In the genomic region with DNA sequence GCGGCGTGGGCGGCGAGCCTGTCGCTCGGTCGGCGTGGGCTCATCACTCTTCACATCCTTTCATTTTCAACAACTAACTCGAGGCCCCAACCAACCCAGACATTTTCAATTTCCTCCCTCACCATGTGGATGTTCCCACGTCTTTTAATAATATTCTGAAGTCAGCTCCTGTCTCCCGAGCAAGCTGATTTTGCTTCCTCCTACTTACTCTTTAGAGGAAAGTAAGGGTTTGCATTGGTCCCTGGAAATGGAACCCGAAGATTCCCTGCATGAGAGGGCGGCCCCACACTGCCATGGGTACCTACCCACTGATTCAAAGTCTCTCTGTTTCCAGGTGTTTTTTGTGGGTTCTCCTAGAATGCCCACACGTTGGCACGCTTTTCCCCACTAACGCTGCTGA, we compare ENCODE assay signal across 8 mouse cellular contexts.
A peak's percentile ranks its signal among the peaks of the same experiment; 100 is the strongest.
DNase-seq lines count a peak whose midpoint lies in the region; ATAC-seq and TF ChIP-seq lines count a peak whose summit lies in the region.

No protein-coding gene starts in this region.

- no peak overlapping the region for H3K27ac ChIP-seq in heart, embryonic 15.5 days
- H3K27ac ChIP-seq in heart, embryonic 11.5 days (ENCODE audit: low read depth, low read length) = no peak overlapping the region
- H3K27ac ChIP-seq in limb, embryonic 14.5 days (replicated peaks; ENCODE audit: low read depth, low read length) = no peak overlapping the region

- no peaks in the 10 kb centered on the region for H3K36me3 ChIP-seq in heart, embryonic 15.5 days
- no peaks in the 10 kb centered on the region for H3K36me3 ChIP-seq in heart, embryonic 11.5 days (ENCODE audit: control insufficient read depth, insufficient read depth, low read length)
- no peaks in the 10 kb centered on the region for H3K36me3 ChIP-seq in limb, embryonic 14.5 days (ENCODE audit: control insufficient read depth, insufficient read depth, low read length)

- peak overlapping the region; percentile 51 for H3K4me2 ChIP-seq in heart, embryonic 15.5 days
- no peak overlapping the region; the same call in 1 of the 2 replicates for H3K4me2 ChIP-seq in heart, embryonic 11.5 days
- peak overlapping the region; percentile 22 for H3K4me2 ChIP-seq in limb, embryonic 14.5 days (replicated peaks; ENCODE audit: low read depth, low read length, severe bottlenecking)

- no peak for ATAC-seq in heart, embryonic 15.5 days (replicated peaks; ENCODE audit: insufficient number of reproducible peaks, insufficient read depth, low FRiP score, low read depth)
- ATAC-seq in heart, embryonic 11.5 days (replicated peaks; ENCODE audit: insufficient number of reproducible peaks, low FRiP score, low TSS enrichment) = no peak
- ATAC-seq in limb, embryonic 14.5 days (ENCODE audit: low FRiP score, low read depth) = no peak

- DNase-seq in right cerebral cortex, adult 18-20 months = peak; percentile 69
- DNase-seq in right cerebral cortex, postnatal 4 days = no peak
- DNase-seq in limb, embryonic 14.5 days (ENCODE audit: low spot score) = no peak
- DNase-seq in telencephalon, adult 2 months (ENCODE audit: low read depth, low spot score) = peak; percentile 86
- DNase-seq in urinary bladder, postnatal 14 days (ENCODE audit: low spot score) = no peak
- no peak for DNase-seq in thymus, adult 18-20 months

- TF ChIP-seq POLR2A in limb, embryonic 14.5 days (IDR thresholded peaks at IDR 0.05; ENCODE audit: borderline replicate concordance, extremely low read depth, insufficient read depth, insufficient read length) = no peak

- no peaks in the 10 kb centered on the region for H3K27me3 ChIP-seq in heart, embryonic 15.5 days
- H3K27me3 ChIP-seq in heart, embryonic 11.5 days (ENCODE audit: control insufficient read depth, insufficient read depth, low read length) = no peaks in the 10 kb centered on the region
- H3K27me3 ChIP-seq in limb, embryonic 14.5 days (ENCODE audit: control insufficient read depth, insufficient read depth, low read length) = no peaks in the 10 kb centered on the region

- peak overlapping the region; percentile 18; the same call in 1 of the 2 replicates for H3K4me3 ChIP-seq in heart, embryonic 15.5 days
- H3K4me3 ChIP-seq in heart, embryonic 11.5 days (ENCODE audit: low read depth, low read length) = no peak overlapping the region
- H3K4me3 ChIP-seq in limb, embryonic 14.5 days (replicated peaks; ENCODE audit: low read length) = peak overlapping the region; percentile 1; the same call in 1 of the 2 replicates

- H3K9ac ChIP-seq in heart, embryonic 15.5 days = no peak overlapping the region
- no peak overlapping the region for H3K9ac ChIP-seq in heart, embryonic 11.5 days (ENCODE audit: low read depth, low read length)
- H3K9ac ChIP-seq in limb, embryonic 14.5 days (ENCODE audit: low read depth, low read length, severe bottlenecking) = no peak overlapping the region

- H3K9me3 ChIP-seq in heart, embryonic 15.5 days (replicated peaks) = no peaks in the 10 kb centered on the region
- no peaks in the 10 kb centered on the region for H3K9me3 ChIP-seq in heart, embryonic 11.5 days (replicated peaks; ENCODE audit: control insufficient read depth, low read length)
- no peaks in the 10 kb centered on the region for H3K9me3 ChIP-seq in limb, embryonic 14.5 days (ENCODE audit: control insufficient read depth, low read length)

- 72% methylated on average over 16 of the region's 16 CpGs for WGBS in heart, embryonic 15.5 days
- 70% methylated on average over 16 of the region's 16 CpGs for WGBS in heart, embryonic 11.5 days (ENCODE audit: insufficient replicate concordance)
- WGBS in limb, embryonic 14.5 days = 65% methylated on average over 16 of the region's 16 CpGs

- peaks cover 25% of the 10 kb centered on the region for H3K4me1 ChIP-seq in heart, embryonic 15.5 days (replicated peaks)
- H3K4me1 ChIP-seq in heart, embryonic 11.5 days (ENCODE audit: control insufficient read depth, insufficient read depth, low read length) = peaks cover 17% of the 10 kb centered on the region
- H3K4me1 ChIP-seq in limb, embryonic 14.5 days (ENCODE audit: control insufficient read depth, insufficient read depth, low read length) = peaks cover 39% of the 10 kb centered on the region

Comparison
In these comparisons a context has a peak if more than half of its experiments do, and no peak if none do; other contexts are left out.
1. DNase-seq: peak in right cerebral cortex, adult 18-20 months (single experiment) and telencephalon, adult 2 months (single experiment); none in right cerebral cortex, postnatal 4 days (single experiment), limb, embryonic 14.5 days (single experiment), urinary bladder, postnatal 14 days (single experiment) and thymus, adult 18-20 months (0 of 2).